Mouse (Mus musculus): Measurements from ENCODE around the gene Mical2. TPM values are rescaled to one million over a fixed set of nuclear protein-coding genes. Genes with fewer than 3 reads are reported as not detected.

Gene Mical2
- polyA plus RNA-seq, 1 experiment from 2014 or later: 5.3 TPM

DNA sequence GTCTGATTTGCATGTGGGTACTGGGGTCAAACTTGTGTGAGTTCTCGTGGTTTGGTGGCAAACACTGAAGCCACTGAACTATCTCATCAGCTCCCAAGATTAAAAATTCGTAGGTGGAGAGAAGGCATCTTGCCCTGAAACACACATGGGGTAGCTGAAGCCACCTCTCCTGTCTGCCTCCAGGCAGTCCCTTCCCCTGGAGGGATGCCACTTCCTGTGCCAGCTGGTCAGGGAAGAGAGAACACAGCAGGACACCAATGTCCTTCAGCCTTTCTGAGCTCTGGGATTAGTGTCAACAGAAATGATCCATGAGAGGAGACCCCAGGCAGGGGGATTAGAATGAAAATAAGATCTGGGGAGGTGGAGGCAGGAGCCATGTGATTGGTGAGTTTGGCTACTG is 18.4 kb downstream of the Mical2 start:
- WGBS: 86% methylated on average over 2 of the region's 2 CpGs
- no peak overlapping the region for H3K4me3 ChIP-seq (ENCODE audit: low read depth, low read length)
- no peak for ATAC-seq (ENCODE audit: low read depth)

DNA sequence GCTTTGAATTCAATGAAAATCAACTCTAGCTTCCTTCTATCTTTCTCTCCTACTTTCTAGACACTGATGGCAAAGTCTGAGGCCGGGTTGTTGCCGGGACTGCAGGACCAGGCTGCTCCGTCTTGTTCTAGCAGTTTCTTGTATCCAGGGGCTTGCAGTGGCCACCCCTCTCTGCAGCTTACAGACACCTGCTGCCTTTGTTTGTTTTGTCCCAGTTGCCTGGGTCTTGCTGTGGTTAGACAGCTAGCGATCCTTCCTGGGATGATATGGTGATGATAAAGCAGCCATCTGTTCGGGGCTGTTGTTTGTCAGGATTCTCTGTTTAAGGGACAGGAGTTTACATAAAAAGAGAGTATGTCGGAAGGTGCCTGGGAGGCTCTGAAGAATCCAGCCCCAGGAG is 19.0 kb downstream of the Mical2 start:
- H3K4me2 ChIP-seq (ENCODE audit: low read depth, low read length): no peak overlapping the region
- WGBS: 39% methylated on average over 6 of the region's 6 CpGs
- H3K9ac ChIP-seq (replicated peaks; ENCODE audit: low read depth, low read length): no peak overlapping the region
- H3K27ac ChIP-seq (ENCODE audit: low read depth, low read length): no peak overlapping the region; the same call in 1 of the 2 replicates
- H3K4me1 ChIP-seq (ENCODE audit: control insufficient read depth, insufficient read depth, low read length): peaks cover 4% of the 10 kb centered on the region; the same call in 1 of the 2 replicates
- H3K27me3 ChIP-seq (ENCODE audit: control insufficient read depth, insufficient read depth, low read length): no peaks in the 10 kb centered on the region
- no peak for ATAC-seq (ENCODE audit: low read depth)
- no peaks in the 10 kb centered on the region for H3K9me3 ChIP-seq (ENCODE audit: control insufficient read depth, low read length)
- H3K4me3 ChIP-seq (ENCODE audit: low read depth, low read length): no peak overlapping the region
- H3K36me3 ChIP-seq (ENCODE audit: control insufficient read depth, insufficient read depth, low read length): no peaks in the 10 kb centered on the region

More for the DNA sequence above, 18.4 kb downstream of the Mical2 start:
- Histone ChIP-seq H3K36me3 (ENCODE audit: control insufficient read depth, insufficient read depth, low read length) (no peaks in the 10 kb centered on the region), H3K4me1 (ENCODE audit: control insufficient read depth, insufficient read depth, low read length) (peaks cover 4% of the 10 kb centered on the region; the same call in 1 of the 2 replicates), H3K9me3 (ENCODE audit: control insufficient read depth, low read length) (no peaks in the 10 kb centered on the region), H3K4me2 (ENCODE audit: low read depth, low read length) (no peak overlapping the region), H3K9ac (replicated peaks; ENCODE audit: low read depth, low read length) (no peak overlapping the region), H3K27ac (ENCODE audit: low read depth, low read length) (no peak overlapping the region), H3K27me3 (ENCODE audit: control insufficient read depth, insufficient read depth, low read length) (no peaks in the 10 kb centered on the region)

DNA sequence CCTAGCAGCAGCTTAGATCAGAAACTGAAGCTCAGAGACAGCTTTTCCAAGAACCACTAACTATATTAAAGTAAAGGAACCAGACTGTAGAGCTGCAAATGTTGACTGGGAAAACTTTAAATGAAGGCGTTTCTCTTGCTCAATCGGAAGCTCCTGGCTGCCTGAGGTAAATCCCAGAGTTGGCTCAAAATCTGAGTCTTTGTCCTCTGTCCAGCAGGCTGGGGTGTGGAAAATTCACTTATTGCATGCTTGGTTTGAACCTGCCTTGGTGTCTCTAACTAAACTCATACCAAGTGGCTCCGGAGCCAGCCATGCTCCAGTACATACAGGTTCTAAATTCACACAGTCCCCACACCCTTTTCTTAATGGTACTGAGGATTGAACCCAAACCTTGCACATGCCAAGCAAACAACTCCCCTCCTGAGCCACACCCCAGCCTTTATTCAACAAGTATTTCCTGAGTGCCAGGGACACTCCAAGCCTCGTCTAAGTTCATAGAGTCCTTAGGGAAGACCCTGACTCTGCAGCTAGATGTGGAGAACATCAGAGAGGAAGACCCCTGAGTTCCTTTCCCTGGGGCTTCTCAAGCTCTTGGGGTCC is 20.3 kb downstream of the Mical2 start:
- Histone ChIP-seq H3K27me3 (ENCODE audit: control insufficient read depth, insufficient read depth, low read length) (no peaks in the 10 kb centered on the region), H3K9me3 (ENCODE audit: control insufficient read depth, low read length) (no peaks in the 10 kb centered on the region)
- WGBS: 91% methylated on average over 4 of the region's 4 CpGs

DNA sequence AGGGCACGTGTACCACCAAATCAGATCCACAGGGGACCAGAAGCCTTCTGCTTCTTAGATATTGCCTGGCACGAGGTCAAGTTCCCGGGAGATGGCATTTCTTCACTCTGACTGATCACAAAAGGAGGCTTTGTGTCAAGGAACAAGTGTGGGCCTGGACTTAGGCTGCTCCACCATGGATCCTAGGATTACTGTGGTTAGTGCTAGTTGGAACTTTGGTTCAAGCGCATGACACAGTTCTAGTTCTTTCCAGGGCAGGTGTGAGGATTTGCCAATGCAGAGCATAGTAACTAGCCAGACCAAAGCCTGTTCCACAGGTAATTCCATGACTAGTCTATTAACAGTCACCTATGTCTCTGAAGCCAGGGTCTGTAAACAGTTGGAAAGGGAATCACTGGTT is 20.8 kb downstream of the Mical2 start:
- Histone ChIP-seq H3K27ac (ENCODE audit: low read depth, low read length) (no peak overlapping the region), H3K9me3 (ENCODE audit: control insufficient read depth, low read length) (no peaks in the 10 kb centered on the region), H3K9ac (replicated peaks; ENCODE audit: low read depth, low read length) (no peak overlapping the region), H3K27me3 (ENCODE audit: control insufficient read depth, insufficient read depth, low read length) (no peaks in the 10 kb centered on the region), H3K4me1 (ENCODE audit: control insufficient read depth, insufficient read depth, low read length) (peaks cover 3% of the 10 kb centered on the region; the same call in 1 of the 2 replicates), H3K4me2 (ENCODE audit: low read depth, low read length) (no peak overlapping the region), H3K4me3 (ENCODE audit: low read depth, low read length) (no peak overlapping the region), H3K36me3 (ENCODE audit: control insufficient read depth, insufficient read depth, low read length) (no peaks in the 10 kb centered on the region)
- ATAC-seq (ENCODE audit: low read depth): no peak
- WGBS: 89% methylated on average over 4 of the region's 4 CpGs

More for the DNA sequence above, 20.3 kb downstream of the Mical2 start:
- no peak overlapping the region for H3K9ac ChIP-seq (replicated peaks; ENCODE audit: low read depth, low read length)
- no peak overlapping the region for H3K4me3 ChIP-seq (ENCODE audit: low read depth, low read length)
- H3K36me3 ChIP-seq (ENCODE audit: control insufficient read depth, insufficient read depth, low read length): no peaks in the 10 kb centered on the region
- H3K4me2 ChIP-seq (ENCODE audit: low read depth, low read length): no peak overlapping the region
- peaks cover 4% of the 10 kb centered on the region; the same call in 1 of the 2 replicates for H3K4me1 ChIP-seq (ENCODE audit: control insufficient read depth, insufficient read depth, low read length)
- H3K27ac ChIP-seq (ENCODE audit: low read depth, low read length): no peak overlapping the region
- ATAC-seq (ENCODE audit: low read depth): no peak

DNA sequence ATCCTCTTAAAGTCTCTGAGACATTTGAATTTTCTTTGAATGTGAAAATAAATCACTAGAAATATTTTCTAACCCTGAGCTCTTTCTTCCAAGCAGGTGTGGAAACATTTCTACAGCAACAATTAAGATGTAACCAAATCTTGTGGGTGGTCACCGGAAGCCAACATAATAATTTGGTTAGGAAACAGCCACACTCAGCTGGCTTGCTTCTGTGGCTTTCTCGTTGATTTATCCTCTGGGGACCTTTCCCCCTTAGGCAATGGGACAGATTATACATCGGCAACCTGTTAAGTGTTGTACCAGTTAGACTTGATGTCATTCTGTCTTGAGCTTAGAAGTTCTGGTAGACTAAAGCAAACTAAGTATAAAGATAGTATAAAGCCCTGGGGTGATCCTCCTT is 22.2 kb downstream of the Mical2 start:
- Histone ChIP-seq H3K27ac (ENCODE audit: low read depth, low read length) (no peak overlapping the region), H3K27me3 (ENCODE audit: control insufficient read depth, insufficient read depth, low read length) (no peaks in the 10 kb centered on the region), H3K4me2 (ENCODE audit: low read depth, low read length) (no peak overlapping the region), H3K36me3 (ENCODE audit: control insufficient read depth, insufficient read depth, low read length) (no peaks in the 10 kb centered on the region), H3K9me3 (ENCODE audit: control insufficient read depth, low read length) (no peaks in the 10 kb centered on the region), H3K9ac (replicated peaks; ENCODE audit: low read depth, low read length) (no peak overlapping the region), H3K4me1 (ENCODE audit: control insufficient read depth, insufficient read depth, low read length) (no peaks in the 10 kb centered on the region), H3K4me3 (ENCODE audit: low read depth, low read length) (no peak overlapping the region)
- WGBS: 76% methylated on average over 3 of the region's 3 CpGs
- no peak for ATAC-seq (ENCODE audit: low read depth)

DNA sequence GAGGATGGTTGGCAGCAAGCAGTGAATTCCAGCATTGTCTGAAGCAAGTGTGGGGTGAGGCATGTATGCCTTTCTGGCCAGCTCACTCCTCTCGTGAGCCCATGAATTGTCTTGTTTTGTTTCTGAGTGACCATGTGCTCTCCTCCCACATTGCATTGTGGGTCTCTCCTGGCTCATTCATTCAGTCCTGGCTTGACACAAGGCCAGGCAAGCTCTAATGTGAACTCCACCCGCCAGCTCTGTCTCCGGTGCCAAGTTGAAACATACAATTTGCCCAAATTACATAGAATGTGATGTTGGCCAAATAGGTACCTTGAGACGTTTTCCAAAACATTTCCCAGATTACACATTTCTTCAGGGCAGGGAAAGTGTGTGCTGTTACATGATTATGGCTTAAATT is 23.8 kb downstream of the Mical2 start:
- no peak for ATAC-seq (ENCODE audit: low read depth)
- no peak overlapping the region for H3K9ac ChIP-seq (replicated peaks; ENCODE audit: low read depth, low read length)
- no peaks in the 10 kb centered on the region for H3K9me3 ChIP-seq (ENCODE audit: control insufficient read depth, low read length)
- H3K27ac ChIP-seq (ENCODE audit: low read depth, low read length): no peak overlapping the region
- no peaks in the 10 kb centered on the region for H3K27me3 ChIP-seq (ENCODE audit: control insufficient read depth, insufficient read depth, low read length)
- H3K36me3 ChIP-seq (ENCODE audit: control insufficient read depth, insufficient read depth, low read length): no peaks in the 10 kb centered on the region
- 71% methylated on average over 4 of the region's 4 CpGs for WGBS
- H3K4me2 ChIP-seq (ENCODE audit: low read depth, low read length): no peak overlapping the region
- H3K4me1 ChIP-seq (ENCODE audit: control insufficient read depth, insufficient read depth, low read length): no peaks in the 10 kb centered on the region
- H3K4me3 ChIP-seq (ENCODE audit: low read depth, low read length): no peak overlapping the region

DNA sequence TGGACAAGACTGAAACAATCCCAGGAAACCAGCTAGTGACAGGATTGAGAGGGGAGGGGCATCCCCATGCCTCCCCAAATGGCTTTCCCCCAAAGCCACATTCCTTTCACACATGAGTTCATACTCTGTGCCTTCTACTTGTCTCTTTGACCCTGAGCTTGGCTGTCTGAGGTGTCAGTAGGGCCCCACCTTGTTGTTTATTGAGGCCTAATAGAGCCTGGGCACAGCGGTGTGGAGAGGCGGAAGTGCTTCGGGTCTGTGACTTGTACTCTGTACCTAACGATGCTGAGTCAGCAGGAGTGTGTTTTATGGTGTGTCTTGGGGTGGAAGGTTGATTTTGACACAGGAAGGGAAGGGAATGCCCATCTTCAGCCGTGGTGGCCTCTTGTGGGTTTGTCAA is 26.4 kb downstream of the Mical2 start:
- no peaks in the 10 kb centered on the region for H3K9me3 ChIP-seq (ENCODE audit: control insufficient read depth, low read length)
- H3K9ac ChIP-seq (replicated peaks; ENCODE audit: low read depth, low read length): no peak overlapping the region
- H3K4me2 ChIP-seq (ENCODE audit: low read depth, low read length): no peak overlapping the region
- no peak for ATAC-seq (ENCODE audit: low read depth)
- H3K36me3 ChIP-seq (ENCODE audit: control insufficient read depth, insufficient read depth, low read length): no peaks in the 10 kb centered on the region
- H3K27ac ChIP-seq (ENCODE audit: low read depth, low read length): no peak overlapping the region
- 44% methylated on average over 5 of the region's 5 CpGs for WGBS
- H3K4me3 ChIP-seq (ENCODE audit: low read depth, low read length): no peak overlapping the region
- H3K4me1 ChIP-seq (ENCODE audit: control insufficient read depth, insufficient read depth, low read length): no peaks in the 10 kb centered on the region
- H3K27me3 ChIP-seq (ENCODE audit: control insufficient read depth, insufficient read depth, low read length): no peaks in the 10 kb centered on the region

DNA sequence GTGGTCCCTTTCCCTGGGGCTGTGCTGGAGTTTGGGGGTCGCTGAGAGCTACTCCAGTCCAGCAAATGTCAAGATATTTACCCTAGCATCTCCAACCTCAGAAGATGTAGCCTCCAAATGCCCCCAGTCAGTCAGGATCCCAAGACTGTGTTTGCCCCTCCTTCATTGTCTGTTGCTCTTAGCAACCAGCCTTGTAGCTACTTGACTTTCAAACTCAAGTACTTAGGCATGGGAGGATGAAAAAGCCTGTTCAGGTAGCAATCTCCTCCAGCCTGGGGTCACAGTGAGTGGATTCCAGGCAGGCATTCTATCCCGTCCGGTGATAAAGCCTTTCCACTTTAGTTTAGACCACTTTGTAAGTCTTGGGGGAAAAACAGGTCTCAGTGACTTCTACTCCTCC is 28.6 kb downstream of the Mical2 start:
- H3K27me3 ChIP-seq (ENCODE audit: control insufficient read depth, insufficient read depth, low read length): no peaks in the 10 kb centered on the region
- 93% methylated on average over 3 of the region's 3 CpGs for WGBS

DNA sequence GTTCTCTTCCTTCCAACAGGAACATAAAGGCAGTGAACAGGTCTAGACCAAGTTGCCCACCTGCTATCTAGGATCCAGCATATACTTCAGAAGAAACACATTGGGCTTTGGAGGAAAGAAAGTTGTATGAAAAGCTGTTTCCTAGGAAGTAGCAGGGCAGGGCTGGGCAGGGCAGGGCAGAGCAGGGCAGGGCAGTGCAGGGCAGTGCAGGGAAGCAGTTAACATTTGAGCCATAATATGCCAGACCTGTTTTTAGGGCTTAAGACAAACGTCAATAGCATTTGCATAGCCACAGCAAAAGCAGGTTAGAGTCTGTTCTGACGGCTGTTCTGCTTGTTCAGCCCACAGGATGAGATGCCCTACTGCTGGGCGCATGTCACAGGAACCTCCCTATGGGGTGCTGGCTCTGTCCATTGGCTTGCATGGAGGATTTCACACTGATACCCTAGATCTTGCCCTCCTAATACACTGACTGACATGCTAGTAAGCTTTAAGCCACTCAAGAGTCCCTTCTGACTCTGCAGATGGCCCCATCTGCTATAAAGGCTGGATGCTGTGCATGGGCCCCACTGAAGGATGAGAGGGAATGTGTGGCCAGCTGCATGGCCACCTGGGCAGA is 29.7 kb downstream of the Mical2 start:
- no peak overlapping the region for H3K4me3 ChIP-seq (ENCODE audit: low read depth, low read length)
- H3K27ac ChIP-seq (ENCODE audit: low read depth, low read length): no peak overlapping the region
- ATAC-seq (ENCODE audit: low read depth): no peak
- H3K27me3 ChIP-seq (ENCODE audit: control insufficient read depth, insufficient read depth, low read length): no peaks in the 10 kb centered on the region
- H3K36me3 ChIP-seq (ENCODE audit: control insufficient read depth, insufficient read depth, low read length): no peaks in the 10 kb centered on the region
- H3K9me3 ChIP-seq (ENCODE audit: control insufficient read depth, low read length): no peaks in the 10 kb centered on the region
- no peak overlapping the region for H3K4me2 ChIP-seq (ENCODE audit: low read depth, low read length)
- H3K9ac ChIP-seq (replicated peaks; ENCODE audit: low read depth, low read length): no peak overlapping the region
- 50% methylated on average over 3 of the region's 3 CpGs for WGBS
- no peaks in the 10 kb centered on the region for H3K4me1 ChIP-seq (ENCODE audit: control insufficient read depth, insufficient read depth, low read length)

More for the DNA sequence above, 28.6 kb downstream of the Mical2 start:
- no peak overlapping the region for H3K4me2 ChIP-seq (ENCODE audit: low read depth, low read length)
- H3K36me3 ChIP-seq (ENCODE audit: control insufficient read depth, insufficient read depth, low read length): no peaks in the 10 kb centered on the region
- ATAC-seq (ENCODE audit: low read depth): no peak
- H3K4me1 ChIP-seq (ENCODE audit: control insufficient read depth, insufficient read depth, low read length): no peaks in the 10 kb centered on the region
- H3K4me3 ChIP-seq (ENCODE audit: low read depth, low read length): no peak overlapping the region
- no peaks in the 10 kb centered on the region for H3K9me3 ChIP-seq (ENCODE audit: control insufficient read depth, low read length)
- no peak overlapping the region for H3K9ac ChIP-seq (replicated peaks; ENCODE audit: low read depth, low read length)
- no peak overlapping the region for H3K27ac ChIP-seq (ENCODE audit: low read depth, low read length)
